Mouse (Mus musculus) kidney, adult 2 months (tissue): ENCODE measurements around the gene Rpl18. TPM values are rescaled to one million over a fixed set of nuclear protein-coding genes. Genes with fewer than 3 reads are reported as not detected.

Experiments used
- DNase-seq: peaks from one replicate; pipeline ENCODE4 v3.0.0; 2021
- H3K27ac ChIP-seq: fragments of 200-500 bp; 2 replicates; pipeline ENCODE4 v1.5.1; 2012; ENCODE audit warnings: low read depth, low read length, control low read depth, inconsistent platforms; ENCODE audit not compliant: insufficient read depth
- H3K27me3 ChIP-seq: fragments of 200-500 bp; replicated peaks from 2 replicates; pipeline ENCODE4 v1.6.1; 2012; ENCODE audit warnings: mild to moderate bottlenecking, moderate library complexity, low read length, inconsistent platforms; ENCODE audit not compliant: control insufficient read depth, insufficient read depth
- H3K36me3 ChIP-seq: fragments of 200-500 bp; 2 replicates; pipeline ENCODE4 v1.6.1; 2012; ENCODE audit warnings: mild to moderate bottlenecking, moderate library complexity, low read length, inconsistent platforms; ENCODE audit not compliant: control insufficient read depth, insufficient read depth
- H3K4me1 ChIP-seq: fragments of 200-500 bp; 2 replicates; pipeline ENCODE4 v1.6.1; 2011; ENCODE audit warnings: low read length; ENCODE audit not compliant: control insufficient read depth, insufficient read depth
- H3K4me3 ChIP-seq: fragments of 200-500 bp; 2 replicates; pipeline ENCODE4 v1.5.1; 2011; ENCODE audit warnings: mild to moderate bottlenecking, low read depth, low read length, control low read depth; ENCODE audit not compliant: insufficient read depth
- CTCF ChIP-seq: fragments of 200-500 bp; conservative IDR thresholded peaks from 2 replicates; pipeline ENCODE4 v1.5.1; 2011; ENCODE audit warnings: low read depth, mild to moderate bottlenecking, control low read depth, low read length, moderate library complexity, mixed read lengths; ENCODE audit not compliant: insufficient read depth, insufficient read length
- POLR2A ChIP-seq: fragments of 200-500 bp; IDR thresholded peaks from one replicate; pipeline ENCODE4 v1.6.1; 2011; ENCODE audit warnings: low read depth, low read length, control low read depth
- WGBS: fragments of 180-500 bp; shearing (Covaris S2); methylation state at CpG from one replicate; pipeline ENCODE4 v1.1.7; 2018; 5-methylcytosine and 5-hydroxymethylcytosine counted together
- polyA plus RNA-seq: library from polyadenylated mRNA; depleted of rRNA; stranded (reverse); fragments of >200 nt; gene quantifications from 2 replicates; pipeline ENCODE4 v1.2.3, GENCODE M21; 2012

Gene Rpl18
- polyA plus RNA-seq, 1 experiment, result 955 TPM

- Histone ChIP-seq H3K36me3 (no peaks in the 10 kb centered on the region), H3K4me1 (no peaks in the 10 kb centered on the region), H3K4me3 (no peak overlapping the region), H3K27me3 (no peaks in the 10 kb centered on the region), H3K27ac (no peak overlapping the region)
- TF ChIP-seq POLR2A, result no peak
- TF ChIP-seq CTCF, result no peak
- WGBS, result 83% methylated on average over 5 of the region's 5 CpGs
- no peak for DNase-seq
These were observed 18.2 kb downstream of the Rpl18 start for GRCm38 (mm10) chr7:45733477-45733876.

- no peaks in the 10 kb centered on the region for H3K36me3 ChIP-seq
- H3K27me3 ChIP-seq, result no peaks in the 10 kb centered on the region
- DNase-seq, result peak; percentile 90
- H3K4me3 ChIP-seq, result no peak overlapping the region
- TF ChIP-seq POLR2A (no peak), CTCF (peak; percentile 87)
- WGBS, result 7% methylated on average over 9 of the region's 9 CpGs
- H3K27ac ChIP-seq, result no peak overlapping the region
- H3K4me1 ChIP-seq, result no peaks in the 10 kb centered on the region
These were observed 24.0 kb downstream of the Rpl18 start for GRCm38 (mm10) chr7:45739162-45739763.

DNA sequence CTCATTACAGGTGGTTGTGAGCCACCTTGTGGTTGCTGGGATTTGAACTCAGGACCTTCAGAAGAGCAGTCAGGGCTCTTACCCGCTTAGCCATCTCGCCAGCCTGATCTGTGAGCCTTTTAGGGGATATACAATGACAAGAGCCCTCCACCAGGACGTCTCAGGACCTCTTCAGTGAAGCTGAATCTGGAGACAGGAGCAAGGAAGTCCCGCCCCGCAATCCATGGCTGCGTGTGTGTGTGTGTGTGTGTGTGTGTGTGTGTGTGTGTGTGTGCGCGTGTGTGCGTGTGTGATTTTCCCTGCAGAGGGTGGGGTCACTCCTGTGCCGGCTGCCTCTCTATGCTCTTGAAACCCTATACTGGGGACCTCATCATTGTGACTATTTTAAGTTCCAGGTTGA is 24.6 kb downstream of the Rpl18 start:
- H3K36me3 ChIP-seq, result no peaks in the 10 kb centered on the region
- H3K27me3 ChIP-seq, result no peaks in the 10 kb centered on the region
- H3K4me1 ChIP-seq, result no peaks in the 10 kb centered on the region
- no peak overlapping the region for H3K27ac ChIP-seq
- DNase-seq, result no peak
- TF ChIP-seq POLR2A, result no peak
- no peak for TF ChIP-seq CTCF
- WGBS, result 51% methylated on average over 10 of the region's 10 CpGs
- no peak overlapping the region for H3K4me3 ChIP-seq

DNA sequence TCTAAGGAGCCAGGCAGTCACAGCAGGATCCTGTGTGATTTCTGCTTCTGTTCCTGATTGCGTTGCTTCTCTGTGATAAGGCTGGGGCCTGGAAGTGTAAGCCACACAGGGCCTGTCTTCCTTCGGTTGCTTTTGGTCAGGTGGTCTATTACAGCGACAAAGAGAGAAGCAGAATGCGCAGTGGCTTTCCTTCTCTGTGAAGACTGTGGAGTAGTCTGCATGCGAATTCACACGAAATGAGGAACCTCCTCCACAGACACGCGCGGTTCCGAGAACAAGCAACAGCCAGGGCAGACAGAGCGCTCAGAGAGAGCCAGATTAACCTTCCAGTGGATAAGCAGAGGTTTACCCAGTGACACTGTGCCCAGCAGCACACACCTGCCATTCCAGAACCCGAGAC is 26.1 kb downstream of the Rpl18 start:
- Histone ChIP-seq H3K4me3 (no peak overlapping the region), H3K27ac (peak overlapping the region; percentile 12; the same call in 1 of the 2 replicates), H3K4me1 (no peaks in the 10 kb centered on the region), H3K27me3 (no peaks in the 10 kb centered on the region), H3K36me3 (no peaks in the 10 kb centered on the region)
- DNase-seq, result no peak
- TF ChIP-seq POLR2A (no peak), CTCF (no peak)
- WGBS, result 92% methylated on average over 12 of the region's 12 CpGs

DNA sequence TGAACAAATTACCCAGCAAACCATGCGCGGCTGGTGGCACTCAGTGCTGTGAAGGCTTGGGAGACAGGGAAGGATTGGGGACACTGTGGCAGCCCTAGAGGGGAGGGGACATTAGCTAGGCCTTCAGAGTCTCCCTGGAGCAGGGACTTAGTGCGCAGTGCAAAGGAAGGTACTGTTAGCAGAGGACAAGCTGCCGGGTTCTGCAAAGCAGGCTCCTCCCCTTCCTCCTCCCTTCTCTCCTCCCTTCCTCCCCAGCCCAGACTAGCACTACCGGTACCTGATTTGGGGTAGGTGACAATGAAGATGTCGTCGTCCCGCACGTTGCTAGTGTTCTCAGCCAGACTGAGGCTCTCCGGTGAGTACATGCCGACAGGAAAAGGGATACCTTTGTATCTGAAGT is 26.5 kb downstream of the Rpl18 start:
- TF ChIP-seq CTCF (no peak), POLR2A (no peak)
- Histone ChIP-seq H3K4me1 (no peaks in the 10 kb centered on the region), H3K4me3 (peak overlapping the region; percentile 45), H3K27me3 (no peaks in the 10 kb centered on the region), H3K36me3 (no peaks in the 10 kb centered on the region), H3K27ac (peak overlapping the region; percentile 12; the same call in 1 of the 2 replicates)
- 44% methylated on average over 11 of the region's 11 CpGs for WGBS
- no peak for DNase-seq

- no peak for TF ChIP-seq POLR2A
- peak; percentile 44 for TF ChIP-seq CTCF
- 34% methylated on average over 19 of the region's 19 CpGs for WGBS
- H3K27ac ChIP-seq, result no peak overlapping the region
- no peaks in the 10 kb centered on the region for H3K4me1 ChIP-seq
- H3K27me3 ChIP-seq, result no peaks in the 10 kb centered on the region
- H3K4me3 ChIP-seq, result peak overlapping the region; percentile 45
- no peak for DNase-seq
- no peaks in the 10 kb centered on the region for H3K36me3 ChIP-seq
These were observed 27.1 kb downstream of the Rpl18 start for GRCm38 (mm10) chr7:45742338-45742737.

DNA sequence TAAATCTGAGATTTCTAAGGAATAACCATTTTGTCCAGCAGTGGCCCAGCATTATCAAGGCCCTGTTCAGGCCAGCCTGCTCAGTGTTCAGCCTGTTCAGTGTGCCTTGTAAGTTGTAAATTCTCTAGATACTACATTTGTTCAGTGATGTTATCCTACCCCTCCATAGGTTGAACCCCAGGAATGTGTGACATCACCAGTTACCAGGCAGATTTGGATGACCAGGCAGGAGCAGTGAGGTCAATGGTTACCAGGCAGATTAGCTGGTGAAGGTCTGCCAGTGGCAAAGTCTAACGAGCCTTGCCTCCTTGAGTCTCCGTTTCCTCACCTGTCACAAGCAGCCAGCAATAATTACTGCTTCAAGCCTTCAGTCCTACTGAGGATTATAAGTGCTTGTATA is 29.1 kb downstream of the Rpl18 start:
- WGBS, result 25% methylated on average over 2 of the region's 2 CpGs
- TF ChIP-seq POLR2A (no peak), CTCF (no peak)
- Histone ChIP-seq H3K36me3 (no peaks in the 10 kb centered on the region), H3K4me3 (no peak overlapping the region), H3K4me1 (no peaks in the 10 kb centered on the region), H3K27ac (no peak overlapping the region), H3K27me3 (no peaks in the 10 kb centered on the region)
- DNase-seq, result peak; percentile 80
